Mouse (Mus musculus): ENCODE measurements around the gene Trappc2l.
A peak's percentile ranks its signal among the peaks of the same experiment; 100 is the strongest.
"Not testable (repeated sequence)": the region's sequence is repeated elsewhere in the genome, so short reads cannot be mapped to it uniquely, and the experiment has no call there.

The Trappc2l gene

DNA sequence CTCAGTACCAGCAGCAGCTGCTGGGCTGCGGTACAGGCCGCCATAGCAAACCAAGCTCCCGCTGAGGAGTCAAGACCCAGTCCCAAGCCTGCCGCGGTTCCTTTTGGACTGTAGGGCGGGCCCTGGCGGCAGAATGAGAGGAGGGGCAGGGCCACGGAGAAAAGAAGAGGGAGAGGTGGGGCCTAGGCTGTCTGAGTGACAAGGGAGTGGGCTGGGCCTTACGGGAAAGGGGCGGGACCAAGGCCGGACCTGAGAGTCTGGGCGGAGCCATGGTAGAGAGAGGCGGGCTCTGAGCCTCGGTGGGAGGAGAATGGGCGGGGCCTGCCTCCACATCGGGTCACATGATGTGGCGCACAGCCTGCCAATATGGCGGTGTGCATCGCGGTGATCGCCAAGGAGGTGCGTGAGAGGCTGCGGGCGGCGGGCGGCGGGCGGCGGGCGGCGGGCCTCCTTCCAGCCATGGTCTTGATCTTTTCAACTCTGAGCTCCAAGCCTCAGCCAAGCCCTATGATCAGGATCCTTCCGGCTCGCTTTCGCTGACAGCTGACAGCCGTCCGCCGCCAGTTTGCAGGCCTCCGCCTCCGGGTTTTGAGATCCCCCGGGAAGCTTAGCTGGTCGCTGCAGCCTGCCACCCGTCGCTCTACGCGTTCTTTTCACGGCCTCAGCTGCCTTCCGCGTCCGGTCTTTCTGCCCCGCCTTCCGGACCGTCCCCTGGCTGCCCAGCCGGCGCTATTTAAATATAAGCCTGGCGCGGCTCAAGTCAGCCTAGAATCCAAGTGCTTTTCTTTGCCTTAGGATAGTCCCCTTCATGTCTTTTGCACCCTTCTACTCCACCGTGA is at the start of gene Trappc2l, which contains the start of gene Galns:
TSS of gene Trappc2l (plus strand) at position 346 of the 839 bp plus-strand sequence.
TSS of gene Galns (minus strand) at position 169 of the 839 bp plus-strand sequence.
- DNase-seq (ENCODE audit: low read depth, low spot score): peak; percentile 99

- no peak for DNase-seq (ENCODE audit: low read depth, low spot score)
Measured at GRCm38 (mm10) chr8:122564363-122565352, 46.8 kb upstream of the Trappc2l start.

- no peak for DNase-seq (ENCODE audit: low read depth, low spot score)
Measured at GRCm38 (mm10) chr8:122566766-122567165, 44.7 kb upstream of the Trappc2l start.

DNA sequence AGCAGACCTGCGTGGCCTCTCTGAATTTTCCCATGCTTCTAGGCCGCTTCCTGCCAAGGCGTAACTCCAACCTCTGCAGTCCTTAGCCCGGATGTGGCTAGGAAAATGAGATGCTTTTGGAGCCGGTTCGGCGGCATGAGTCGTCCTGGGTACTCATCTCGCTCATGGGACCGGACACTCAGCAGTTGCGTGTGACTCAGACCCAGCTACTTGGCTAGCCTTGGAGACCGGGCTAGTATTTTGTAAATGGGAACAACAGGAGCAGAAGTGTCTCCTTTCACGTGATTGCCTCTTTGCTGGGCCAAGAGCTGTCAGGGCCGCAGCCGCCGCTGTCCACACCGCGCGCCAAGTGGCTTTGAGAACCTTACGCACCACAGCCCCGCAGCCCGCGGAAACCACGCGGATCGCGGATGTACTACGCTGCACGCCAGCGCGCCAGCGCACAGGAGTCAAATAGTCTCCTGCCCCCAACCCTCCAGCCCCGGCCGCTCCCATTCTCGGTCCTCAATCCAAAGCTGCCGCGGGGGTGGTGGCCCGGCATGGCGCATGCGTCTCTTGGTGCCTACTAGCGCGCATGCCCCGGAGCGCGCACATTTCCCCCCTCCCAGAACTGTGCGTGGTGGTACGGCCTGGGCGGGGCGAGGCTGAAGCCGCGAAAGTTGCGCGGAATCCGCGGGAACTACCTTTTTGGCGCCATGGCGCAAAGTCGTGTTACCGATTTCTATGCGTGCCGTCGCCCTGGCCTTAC is 43.9 kb upstream of the Trappc2l start, which contains the start of gene Cdt1:
TSS of gene Cdt1 (plus strand) at position 655 of the 748 bp plus-strand sequence.
- DNase-seq (ENCODE audit: low read depth, low spot score): peak; percentile 98

GRCm38 (mm10) chr8:122568109-122568504 is 43.3 kb upstream of the Trappc2l start:
- DNase-seq (ENCODE audit: low read depth, low spot score): no peak

DNA sequence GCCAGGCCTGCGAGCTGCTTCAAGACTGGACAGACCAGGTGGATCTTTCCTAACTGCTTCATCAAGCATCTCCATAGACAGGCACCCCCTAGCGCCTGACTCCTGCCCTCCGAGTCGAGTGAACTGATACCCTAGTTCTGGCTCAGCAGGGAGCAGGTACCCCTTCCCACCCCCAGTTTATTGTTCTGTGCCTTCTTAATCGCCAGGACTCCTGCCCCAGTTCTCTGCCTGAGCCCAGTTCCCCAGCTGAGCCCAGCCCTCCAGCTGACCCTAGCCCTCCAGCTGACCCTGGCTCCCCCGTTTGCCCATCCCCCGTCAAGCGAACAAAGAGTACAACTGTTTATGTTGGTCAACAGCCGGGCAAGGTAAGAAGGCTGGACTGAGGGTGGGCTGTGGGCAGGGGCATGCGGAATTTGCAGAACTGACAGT is 42.5 kb upstream of the Trappc2l start:
- DNase-seq (ENCODE audit: low read depth, low spot score): no peak

GRCm38 (mm10) chr8:122569329-122569728 is 42.1 kb upstream of the Trappc2l start:
- DNase-seq (ENCODE audit: low read depth, low spot score): no peak

- no peak for DNase-seq (ENCODE audit: low read depth, low spot score)
Measured at GRCm38 (mm10) chr8:122569996-122570395, 41.4 kb upstream of the Trappc2l start.

DNA sequence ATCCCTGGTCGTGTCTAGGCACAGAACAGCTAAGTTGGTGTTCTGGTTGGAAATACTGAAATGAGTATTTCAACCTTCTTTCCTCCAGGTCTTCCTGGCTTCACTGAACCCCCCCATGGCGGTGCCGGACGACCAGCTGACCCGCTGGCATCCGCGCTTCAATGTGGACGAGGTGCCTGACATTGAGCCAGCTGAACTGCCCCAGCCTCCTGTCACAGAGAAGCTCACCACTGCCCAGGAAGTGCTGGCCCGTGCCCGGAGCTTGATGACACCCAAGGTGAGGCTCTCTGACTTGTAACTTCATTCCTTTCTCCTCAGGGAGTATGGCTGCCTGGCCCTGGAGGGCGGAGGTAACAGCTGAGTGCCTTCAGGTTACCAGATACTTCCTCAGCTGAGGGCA is 40.3 kb upstream of the Trappc2l start:
- DNase-seq (ENCODE audit: low read depth, low spot score): no peak

DNA sequence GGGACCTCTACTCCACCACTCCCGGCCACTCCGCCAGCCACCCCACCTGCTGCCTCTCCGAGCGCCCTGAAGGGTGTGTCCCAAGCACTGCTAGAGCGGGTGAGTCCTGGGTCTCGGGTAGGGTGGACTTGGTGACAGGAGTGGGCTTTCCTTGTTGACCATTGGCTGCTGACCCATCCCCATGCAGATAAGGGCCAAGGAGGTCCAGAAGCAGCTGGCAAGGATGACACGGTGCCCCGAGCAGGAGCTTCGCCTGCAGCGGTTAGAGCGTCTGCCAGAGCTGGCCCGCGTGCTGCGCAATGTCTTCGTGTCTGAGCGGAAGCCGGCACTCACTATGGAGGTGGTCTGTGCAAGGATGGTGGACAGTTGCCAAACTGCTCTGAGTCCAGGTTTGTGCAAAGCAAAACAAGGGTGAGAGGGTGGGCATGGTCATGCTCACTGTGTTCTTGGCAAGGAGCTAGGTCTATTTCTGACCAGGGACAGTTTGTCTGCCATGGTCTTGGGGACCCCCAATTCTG is 39.6 kb upstream of the Trappc2l start:
- no peak for DNase-seq (ENCODE audit: low read depth, low spot score)

DNA sequence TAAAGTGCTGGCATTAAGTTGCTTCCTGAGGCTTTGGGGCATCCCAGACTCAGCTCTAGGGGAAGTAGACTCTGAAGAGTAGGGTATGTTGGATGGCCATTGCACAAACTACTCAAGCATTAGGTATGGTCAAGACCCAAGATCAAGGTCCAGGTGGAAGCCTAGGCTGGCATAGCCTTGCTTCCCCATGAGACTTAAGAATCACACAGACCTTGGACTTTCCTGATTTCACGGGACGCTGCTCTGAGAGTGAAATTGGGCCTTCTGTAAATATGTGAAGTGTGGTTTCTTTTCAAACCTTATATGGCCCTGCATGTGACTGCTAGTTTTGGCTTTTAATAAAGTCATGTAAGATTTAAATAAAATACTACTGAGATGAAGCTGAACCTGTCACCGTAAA is 38.7 kb upstream of the Trappc2l start:
- no peak for DNase-seq (ENCODE audit: low read depth, low spot score)

DNA sequence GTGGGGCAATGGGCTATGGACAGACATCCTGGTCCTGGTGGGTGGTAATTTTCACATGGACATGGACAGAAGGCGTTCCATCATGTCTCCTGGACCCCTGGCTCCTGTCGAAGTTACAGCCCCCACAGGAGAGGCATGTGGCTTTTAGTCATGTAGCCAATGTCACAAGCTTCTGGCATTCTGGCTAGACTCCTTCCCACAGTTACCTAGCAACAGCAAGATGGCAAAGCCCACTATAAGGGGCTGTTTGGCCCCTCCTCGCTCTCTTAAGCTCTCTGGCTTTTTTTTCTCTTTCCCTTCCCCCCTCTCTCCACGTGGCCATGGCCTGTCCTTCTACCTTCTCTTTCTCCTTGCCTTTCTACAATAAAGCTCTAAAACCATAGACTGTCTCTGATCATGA is 38.3 kb upstream of the Trappc2l start:
- DNase-seq (ENCODE audit: low read depth, low spot score): not testable (repeated sequence)

- no peak for DNase-seq (ENCODE audit: low read depth, low spot score)
Measured at GRCm38 (mm10) chr8:122573577-122573976, 37.9 kb upstream of the Trappc2l start.

- no peak for DNase-seq (ENCODE audit: low read depth, low spot score)
Measured at GRCm38 (mm10) chr8:122574264-122574663, 37.2 kb upstream of the Trappc2l start.

- DNase-seq (ENCODE audit: low read depth, low spot score): no peak
Measured at GRCm38 (mm10) chr8:122574667-122575251, 36.7 kb upstream of the Trappc2l start.

GRCm38 (mm10) chr8:122575286-122575685 is 36.2 kb upstream of the Trappc2l start:
- DNase-seq (ENCODE audit: low read depth, low spot score): no peak

- no peak for DNase-seq (ENCODE audit: low read depth, low spot score)
Measured at GRCm38 (mm10) chr8:122575735-122576647, 35.4 kb upstream of the Trappc2l start.

DNA sequence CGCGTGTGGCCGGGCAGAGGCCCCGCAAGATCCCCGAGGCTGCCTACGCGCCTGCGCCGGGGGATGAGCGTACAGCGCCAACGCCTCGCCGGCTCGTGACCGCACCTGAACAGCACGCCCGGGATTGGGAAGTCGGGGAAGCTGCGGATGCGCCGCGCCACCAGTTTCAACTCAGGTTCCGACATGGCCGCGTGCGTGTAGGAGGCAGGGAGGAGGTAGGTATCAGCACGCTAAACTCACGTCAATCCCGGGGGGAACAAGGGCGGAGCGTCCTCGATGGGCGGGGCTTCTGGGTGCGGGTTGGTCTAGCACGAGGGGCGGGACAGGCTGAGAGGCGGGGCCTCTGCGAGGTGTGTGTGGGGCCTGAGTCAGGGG is 34.8 kb upstream of the Trappc2l start, which contains the start of gene Aprt:
TSS of gene Aprt (minus strand) at position 262 of the 375 bp plus-strand sequence.
- peak; percentile 97 for DNase-seq (ENCODE audit: low read depth, low spot score)

- no peak for DNase-seq (ENCODE audit: low read depth, low spot score)
Measured at GRCm38 (mm10) chr8:122577116-122577515, 34.3 kb upstream of the Trappc2l start.

DNA sequence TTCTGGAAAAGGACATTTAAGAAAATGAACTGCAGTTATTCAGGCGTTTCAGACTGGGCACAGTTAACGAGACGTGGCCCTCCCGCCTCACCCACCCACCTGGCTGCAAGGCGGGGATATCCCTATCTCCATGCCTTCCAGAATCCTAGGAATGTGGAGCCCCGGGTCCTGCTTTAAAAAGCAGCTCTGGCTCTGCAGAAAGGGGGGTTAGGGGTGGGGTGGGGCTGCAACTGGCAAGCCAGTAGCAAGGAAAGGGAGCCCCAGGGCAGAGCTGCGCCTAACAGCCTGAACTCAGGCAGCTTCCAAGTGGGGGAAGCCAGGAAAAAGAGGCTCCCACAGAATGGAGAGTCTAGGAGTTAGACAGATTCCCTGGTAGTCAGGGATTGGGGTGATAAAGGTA is 32.2 kb upstream of the Trappc2l start:
- no peak for DNase-seq (ENCODE audit: low read depth, low spot score)
